ENCODE assay signal across 9 mouse cellular contexts in the genomic region with DNA sequence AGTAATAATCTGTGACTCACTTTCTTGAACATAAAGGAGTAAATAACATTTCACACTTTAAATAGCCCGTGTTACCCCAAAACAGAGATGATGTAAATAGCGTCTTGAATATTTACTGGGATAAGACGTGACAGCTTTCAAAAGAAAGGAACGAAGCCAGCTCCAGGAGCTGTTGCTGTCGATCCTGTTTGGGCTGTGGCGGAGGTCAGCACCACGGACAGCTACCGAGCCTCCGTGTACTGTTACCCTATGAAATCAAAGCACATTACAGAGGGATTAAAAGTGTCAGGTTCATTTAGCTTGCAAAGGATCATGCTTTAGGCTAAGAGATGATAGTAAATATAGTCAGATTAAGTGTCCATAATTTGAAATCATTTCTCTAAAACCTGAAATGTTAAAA.
A peak's percentile ranks its signal among the peaks of the same experiment; 100 is the strongest.
DNase-seq lines count a peak whose midpoint lies in the region; ATAC-seq and TF ChIP-seq lines count a peak whose summit lies in the region.
"Had no signal": no experiment of that assay in that cellular context is flagged by ENCODE, and none has a peak within 500 bp of the region (broad histone marks: within the 10 kb centered on the region; RNA-seq: fewer than 3 reads in every experiment).

No protein-coding gene starts in this region.

- no peak overlapping the region for H3K27ac ChIP-seq in kidney, embryonic 15.5 days
- H3K27ac ChIP-seq: limb, embryonic 12.5 days had no signal

- no peak overlapping the region for H3K9ac ChIP-seq in kidney, embryonic 15.5 days
- H3K9ac ChIP-seq: limb, embryonic 12.5 days had no signal

- ATAC-seq in kidney, embryonic 15.5 days (replicated peaks; ENCODE audit: low FRiP score), result no peak

- H3K27me3 ChIP-seq in kidney, embryonic 15.5 days, result no peaks in the 10 kb centered on the region
- H3K27me3 ChIP-seq: limb, embryonic 12.5 days had no signal

- H3K36me3 ChIP-seq in kidney, embryonic 15.5 days, result no peaks in the 10 kb centered on the region
- H3K36me3 ChIP-seq: limb, embryonic 12.5 days had no signal

- H3K4me3 ChIP-seq in kidney, embryonic 15.5 days (replicated peaks), result no peak overlapping the region
- H3K4me3 ChIP-seq: limb, embryonic 12.5 days had no signal

- no peaks in the 10 kb centered on the region for H3K9me3 ChIP-seq in kidney, embryonic 15.5 days (replicated peaks)
- H3K9me3 ChIP-seq: limb, embryonic 12.5 days had no signal

- no peaks in the 10 kb centered on the region for H3K4me1 ChIP-seq in kidney, embryonic 15.5 days
- H3K4me1 ChIP-seq: limb, embryonic 12.5 days had no signal

- no peak for TF ChIP-seq POLR2A in brain, embryonic 14.5 days (IDR thresholded peaks at IDR 0.05; ENCODE audit: borderline replicate concordance, extremely low read depth, insufficient read depth, insufficient read length, poor library complexity, severe bottlenecking)

- TF ChIP-seq CTCF in brain, embryonic 14.5 days (IDR thresholded peaks at IDR 0.05; ENCODE audit: borderline replicate concordance, extremely low read depth, insufficient read depth, insufficient read length), result no peak

- 6% methylated on average over 9 of the region's 9 CpGs for WGBS in kidney, embryonic 15.5 days

- DNase-seq in kidney, adult 9 months, result peak; percentile 13
- DNase-seq in Muller cell, postnatal 12 days (ENCODE audit: inconsistent ontology term), result peak; percentile 41
- DNase-seq in brain, embryonic 14.5 days (ENCODE audit: low read depth), result peak; percentile 37
- DNase-seq in lung, postnatal 36 days, result peak; percentile 27
- no peak for DNase-seq in natural killer cell, adult 2 months (ENCODE audit: low spot score in 2 of 2)
- no peak for DNase-seq in cerebellum, postnatal 10 days
- DNase-seq: gastrocnemius, postnatal 36 days had no signal

- no peak overlapping the region for H3K4me2 ChIP-seq in kidney, embryonic 15.5 days
- H3K4me2 ChIP-seq: limb, embryonic 12.5 days had no signal

Comparison
In these comparisons a context has a peak if more than half of its experiments do, and no peak if none do; other contexts are left out.
1. DNase-seq: peak in kidney, adult 9 months (single experiment), Muller cell, postnatal 12 days (single experiment), brain, embryonic 14.5 days (single experiment) and lung, postnatal 36 days (single experiment); none in natural killer cell, adult 2 months (0 of 2) and cerebellum, postnatal 10 days (0 of 2).